Mouse (Mus musculus) lung, postnatal 0 days (tissue): ENCODE data around the gene Exosc6. TPM values are rescaled to one million over a fixed set of nuclear protein-coding genes. Genes with fewer than 3 reads are reported as not detected.
A peak's percentile ranks its signal among the peaks of the same experiment; 100 is the strongest.

ENCODE experiments used
- ATAC-seq: fragments of 200-750 bp; cut with Nextera tagmentation; 2 replicates; pipeline ENCODE4 v1.8.0; 2017; ENCODE audit warnings: moderate library complexity
- DNase-seq: peaks from one replicate; pipeline ENCODE4 v3.0.0-alpha.2; 2016; ENCODE audit warnings: low spot score
- H3K27ac ChIP-seq: fragments of 300-500 bp; sonication (generic); 2 replicates; pipeline ENCODE4 v1.5.1; 2014; ENCODE audit warnings: antibody characterized with exemption, mild to moderate bottlenecking, low read length, mixed read lengths
- H3K27me3 ChIP-seq: fragments of 300-500 bp; sonication (generic); replicated peaks from 2 replicates; pipeline ENCODE4 v1.6.1; 2014; ENCODE audit warnings: low read length, mixed read lengths; ENCODE audit not compliant: insufficient read depth
- H3K36me3 ChIP-seq: fragments of 300-500 bp; sonication (generic); 2 replicates; pipeline ENCODE4 v1.6.1; 2014; ENCODE audit warnings: low read length, mixed read lengths; ENCODE audit not compliant: insufficient read depth
- H3K4me1 ChIP-seq: fragments of 300-500 bp; sonication (generic); 2 replicates; pipeline ENCODE4 v1.6.1; 2014; ENCODE audit warnings: antibody characterized with exemption, low read depth, low read length, mixed read lengths; ENCODE audit not compliant: insufficient read depth
- H3K4me2 ChIP-seq: fragments of 300-500 bp; sonication (generic); replicated peaks from 2 replicates; pipeline ENCODE4 v1.6.1; 2014; ENCODE audit warnings: low read depth, mild to moderate bottlenecking, low read length, moderate library complexity, mixed read lengths
- H3K4me3 ChIP-seq: fragments of 300-500 bp; sonication (generic); 2 replicates; pipeline ENCODE4 v1.5.1; 2014; ENCODE audit warnings: low read depth, low read length
- H3K9ac ChIP-seq: fragments of 300-500 bp; sonication (generic); replicated peaks from 2 replicates; pipeline ENCODE4 v1.6.1; 2014; ENCODE audit warnings: low read depth, mild to moderate bottlenecking
- H3K9me3 ChIP-seq: fragments of 300-500 bp; sonication (generic); 2 replicates; pipeline ENCODE4 v1.6.1; 2016; ENCODE audit warnings: low read length, mixed read lengths
- CTCF ChIP-seq: IDR thresholded peaks from 2 replicates; pipeline ENCODE4 v1.5.1; 2016; ENCODE audit warnings: antibody characterized with exemption, mild to moderate bottlenecking
- EP300 ChIP-seq: IDR thresholded peaks from 2 replicates; pipeline ENCODE4 v1.6.1; 2016; ENCODE audit warnings: antibody characterized with exemption, mild to moderate bottlenecking, control low read depth
- WGBS: fragments of 180-500 bp; shearing (Covaris S2); extraction: QIAGEN DNeasy Blood & Tissue Kit; methylation state at CpG from one replicate; pipeline ENCODE4 v1.1.7; 2014; 5-methylcytosine and 5-hydroxymethylcytosine counted together
- polyA plus RNA-seq: library from polyadenylated mRNA; unstranded; fragments of >200 nt; fragmentation: Nextera tagmentation; extraction: Ambion mirVana; gene quantifications from 2 replicates; pipeline ENCODE4 v1.2.1, GENCODE M21; 2015

Gene Exosc6
- polyA plus RNA-seq, 1 experiment from 2014 or later = 5.0 TPM

GRCm38 (mm10) chr8:111031572-111031971 lies 24.6 kb upstream of the Exosc6 start, which contains the start of gene Ddx19b:
TSS of gene Ddx19b (minus strand) at chr8:111031751.
- no peaks in the 10 kb centered on the region for H3K36me3 ChIP-seq
- H3K4me1 ChIP-seq = no peaks in the 10 kb centered on the region
- H3K9me3 ChIP-seq = no peaks in the 10 kb centered on the region
- H3K9ac ChIP-seq = no peak within 1 kb of the TSS
- H3K27me3 ChIP-seq = no peaks in the 10 kb centered on the region
- H3K4me2 ChIP-seq = no peak within 1 kb of the TSS
- no peak within 1 kb of the TSS for H3K4me3 ChIP-seq
- H3K27ac ChIP-seq = no peak within 1 kb of the TSS
- 94% methylated on average over 19 of the region's 19 CpGs for WGBS
- DNase-seq (no peak), ATAC-seq (no peak)
- no peak for TF ChIP-seq CTCF
- no peak for TF ChIP-seq EP300

GRCm38 (mm10) chr8:111032916-111033315 lies 23.2 kb upstream of the Exosc6 start, which contains the start of gene Aars:
TSS of gene Aars (plus strand) at chr8:111033144.
- no peak for ATAC-seq
- H3K36me3 ChIP-seq = 0 out of 2 replicates have a peak, but pooled peaks cover 5% of the 10 kb centered on the region

GRCm38 (mm10) chr8:111033482-111034215 lies 22.5 kb upstream of the Exosc6 start:
- peak; percentile 100 for DNase-seq
- Histone ChIP-seq H3K4me1 (no peaks in the 10 kb centered on the region), H3K9me3 (no peaks in the 10 kb centered on the region), H3K27ac (peak overlapping the region; percentile 85), H3K36me3 (peaks cover 12% of the 10 kb centered on the region; the same call in 1 of the 2 replicates), H3K27me3 (no peaks in the 10 kb centered on the region), H3K4me3 (peak overlapping the region; percentile 77), H3K4me2 (peak overlapping the region; percentile 65), H3K9ac (peak overlapping the region; percentile 66)
- peak; percentile 99 for ATAC-seq
- TF ChIP-seq CTCF (no peak), EP300 (0 out of 2 replicates have a peak, but pooled peaks have one; percentile 17)
- 7% methylated on average over 36 of the region's 37 CpGs for WGBS

More at GRCm38 (mm10) chr8:111032916-111033315, 23.2 kb upstream of the Exosc6 start, which contains the start of gene Aars:
- Histone ChIP-seq H3K4me1 (no peaks in the 10 kb centered on the region), H3K27me3 (no peaks in the 10 kb centered on the region), H3K4me2 (peak within 1 kb of the TSS; percentile 65), H3K4me3 (peak within 1 kb of the TSS; percentile 77), H3K9me3 (no peaks in the 10 kb centered on the region), H3K27ac (peak within 1 kb of the TSS; percentile 85), H3K9ac (peak within 1 kb of the TSS; percentile 66)
- no peak for DNase-seq
- 88% methylated on average over 7 of the region's 7 CpGs for WGBS
- TF ChIP-seq CTCF = no peak
- no peak for TF ChIP-seq EP300

GRCm38 (mm10) chr8:111034276-111034675 lies 21.9 kb upstream of the Exosc6 start:
- Histone ChIP-seq H3K9ac (peak overlapping the region; percentile 66), H3K4me3 (peak overlapping the region; percentile 77), H3K27ac (peak overlapping the region; percentile 85), H3K36me3 (peaks cover 12% of the 10 kb centered on the region; the same call in 1 of the 2 replicates), H3K27me3 (no peaks in the 10 kb centered on the region), H3K4me2 (peak overlapping the region; percentile 65), H3K9me3 (no peaks in the 10 kb centered on the region), H3K4me1 (no peaks in the 10 kb centered on the region)
- peak; percentile 2; the same call in 1 of the 2 replicates for ATAC-seq
- TF ChIP-seq EP300 = no peak
- no peak for TF ChIP-seq CTCF
- DNase-seq = no peak
- WGBS = 13% methylated on average over 12 of the region's 12 CpGs

GRCm38 (mm10) chr8:111036591-111036990 lies 19.5 kb upstream of the Exosc6 start:
- Histone ChIP-seq H3K9ac (no peak overlapping the region), H3K4me2 (no peak overlapping the region), H3K9me3 (no peaks in the 10 kb centered on the region), H3K27ac (no peak overlapping the region), H3K4me3 (no peak overlapping the region), H3K27me3 (no peaks in the 10 kb centered on the region), H3K4me1 (no peaks in the 10 kb centered on the region), H3K36me3 (peaks cover 14% of the 10 kb centered on the region; the same call in 1 of the 2 replicates)
- WGBS = 92% methylated on average over 15 of the region's 15 CpGs
- ATAC-seq (no peak), DNase-seq (no peak)
- TF ChIP-seq CTCF = no peak
- TF ChIP-seq EP300 = no peak

- Histone ChIP-seq H3K4me1 (no peaks in the 10 kb centered on the region), H3K4me3 (no peak overlapping the region), H3K27me3 (no peaks in the 10 kb centered on the region), H3K4me2 (no peak overlapping the region), H3K9me3 (no peaks in the 10 kb centered on the region), H3K9ac (no peak overlapping the region), H3K36me3 (peaks cover 38% of the 10 kb centered on the region), H3K27ac (no peak overlapping the region)
- TF ChIP-seq CTCF (no peak), EP300 (no peak)
- DNase-seq (no peak), ATAC-seq (no peak)
- WGBS = 95% methylated on average over 19 of the region's 19 CpGs
Observed at GRCm38 (mm10) chr8:111042546-111042945, 13.6 kb upstream of the Exosc6 start.
